ENCODE assay signal across 16 mouse cellular contexts in the genomic region with DNA sequence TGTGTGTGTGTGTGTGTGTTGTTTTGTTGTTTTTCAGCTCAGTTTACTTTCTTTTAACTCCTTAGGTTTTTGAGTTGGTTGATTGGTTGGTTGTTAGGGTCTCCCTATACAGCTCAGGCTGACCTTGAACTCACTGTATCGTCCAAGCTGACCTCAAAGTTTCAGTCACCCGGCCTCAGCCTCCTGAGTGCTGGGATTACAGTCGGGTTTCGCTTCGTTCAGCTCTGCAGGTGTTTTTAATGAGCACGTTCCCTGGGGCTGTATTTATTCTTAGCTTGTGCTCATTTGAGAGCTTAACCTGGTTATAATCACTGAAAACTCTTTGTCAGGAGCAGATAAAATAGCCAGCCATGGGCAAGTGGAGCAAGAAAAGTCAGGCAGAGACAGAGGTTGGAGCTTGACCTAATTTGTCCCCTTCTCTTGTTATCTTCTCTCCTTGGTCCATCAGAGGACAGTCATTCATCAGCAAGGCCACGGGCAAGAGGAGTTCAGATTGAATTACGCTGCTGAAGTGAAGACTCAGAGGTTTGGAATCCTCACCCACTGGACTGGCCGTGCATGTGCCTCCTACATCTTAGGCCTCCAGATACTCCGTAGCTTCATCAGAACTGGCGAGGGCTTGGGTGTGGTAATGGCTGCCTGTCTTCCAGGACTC.
DNase-seq lines count a peak whose midpoint lies in the region; ATAC-seq lines count a peak whose summit lies in the region.
"Had no signal": no experiment of that assay in that cellular context is flagged by ENCODE, and none has a peak within 500 bp of the region (broad histone marks: within the 10 kb centered on the region; RNA-seq: fewer than 3 reads in every experiment).

No protein-coding gene starts in this region.

- DNase-seq in gastrocnemius, adult 18-20 months (ENCODE audit: low spot score), result peak; percentile 27
- no peak for DNase-seq in gastrocnemius, postnatal 36 days
- peak; percentile 81 for DNase-seq in adrenal gland, adult 2 months
- DNase-seq in forelimb bud, embryonic 11.5 days (ENCODE audit: low read depth, low spot score), result peak; percentile 63
- peak; percentile 44 to 56 for DNase-seq in heart, postnatal 10 days
- no peak for DNase-seq in layer of hippocampus, postnatal 14 days (ENCODE audit: low spot score in 2 of 2)
- DNase-seq in layer of hippocampus, postnatal 36 days, result no peak
- DNase-seq: kidney, adult 11 months; left cerebral cortex, postnatal 4 days; lung, adult 18-20 months; right cerebral cortex, postnatal 4 days had no signal

- H3K4me1 ChIP-seq in midbrain, embryonic 13.5 days (replicated peaks), result no peaks in the 10 kb centered on the region

- intact Hi-C loops in gastrocnemius, postnatal 36 days (cut with DNase I), result no loop called here
- intact Hi-C loops in heart, postnatal 10 days (cut with DNase I), result no loop called here

- H3K36me3 ChIP-seq in midbrain, embryonic 13.5 days, result no peaks in the 10 kb centered on the region

- H3K27me3 ChIP-seq in midbrain, embryonic 13.5 days, result peaks cover 1% of the 10 kb centered on the region; the same call in 1 of the 2 replicates

- H3K9me3 ChIP-seq in midbrain, embryonic 13.5 days, result no peaks in the 10 kb centered on the region

- no peak overlapping the region for H3K4me2 ChIP-seq in midbrain, embryonic 13.5 days (replicated peaks)

- ATAC-seq in midbrain, embryonic 13.5 days, result no peak
- ATAC-seq: activated CD4-positive, CD25-positive, alpha-beta regulatory T cell, adult 4 months had no signal

- no peak overlapping the region for H3K9ac ChIP-seq in midbrain, embryonic 13.5 days (replicated peaks)

- no peak overlapping the region for H3K27ac ChIP-seq in midbrain, embryonic 13.5 days
- H3K27ac ChIP-seq: layer of hippocampus, adult 2 months; macrophage had no signal

- WGBS in midbrain, embryonic 13.5 days, result 85% methylated on average over 11 of the region's 11 CpGs

- no peak overlapping the region for H3K4me3 ChIP-seq in midbrain, embryonic 13.5 days (replicated peaks)
- H3K4me3 ChIP-seq: erythroblast, embryonic 14.5 days; layer of hippocampus, adult 2 months had no signal

Comparison
In these comparisons a context has a peak if more than half of its experiments do, and no peak if none do; other contexts are left out.
1. DNase-seq: peak in gastrocnemius, adult 18-20 months (single experiment), adrenal gland, adult 2 months (single experiment), forelimb bud, embryonic 11.5 days (single experiment) and heart, postnatal 10 days (2 of 2); none in gastrocnemius, postnatal 36 days (0 of 2), layer of hippocampus, postnatal 14 days (0 of 2) and layer of hippocampus, postnatal 36 days (0 of 2).